Mouse (Mus musculus) CH12.LX (cell line): ENCODE results near the gene Mta2. TPM values are rescaled to one million over a fixed set of nuclear protein-coding genes. Genes with fewer than 3 reads are reported as not detected.

ENCODE experiments used
- DNase-seq: peaks from one replicate; pipeline ENCODE4 v3.0.0-alpha.2; 2013; ENCODE audit errors: extremely low read depth
- H3K27ac ChIP-seq: 2 replicates; pipeline ENCODE4 v1.5.1; 2012; ENCODE audit warnings: low read depth, mild to moderate bottlenecking, control low read depth, moderate library complexity; ENCODE audit not compliant: insufficient read depth
- H3K27me3 ChIP-seq: replicated peaks from 2 replicates; pipeline ENCODE3; 2012; ENCODE audit warnings: inconsistent platforms
- H3K36me3 ChIP-seq, 2 experiments: replicated peaks in 1 of 2; 2 replicates each; pipeline versions ENCODE3 to v1.6.1; 2012; ENCODE audit warnings: inconsistent platforms in 1 of 2, low read length in 1 of 2, mild to moderate bottlenecking in 1 of 2, mixed read lengths in 1 of 2, moderate library complexity in 1 of 2; ENCODE audit not compliant: control insufficient read depth in 1 of 2, insufficient read depth in 1 of 2
- H3K4me1 ChIP-seq, 2 experiments: 2 replicates each; pipeline ENCODE4 v1.6.1; 2012; ENCODE audit warnings: inconsistent platforms in 1 of 2, moderate library complexity in 1 of 2; ENCODE audit not compliant: insufficient read depth in 2 of 2, control insufficient read depth in 1 of 2
- H3K4me2 ChIP-seq: 2 replicates; pipeline ENCODE4 v1.6.1; 2012; ENCODE audit warnings: low read depth, mild to moderate bottlenecking, control low read depth; ENCODE audit not compliant: poor library complexity, insufficient read depth, severe bottlenecking
- H3K4me3 ChIP-seq, 3 experiments: fragments of 150-350 bp in 1 of 3; sonication (generic) in 1 of 3; replicated peaks in 1 of 3; 2 replicates each; pipeline versions ENCODE3 to v1.5.1; 2011 to 2012; ENCODE audit warnings: low read depth in 2 of 3, low read length in 2 of 3, mild to moderate bottlenecking in 2 of 3, moderate library complexity in 2 of 3, control low read depth in 1 of 3, improper control_type of control experiment in 1 of 3, inconsistent platforms in 1 of 3, mixed read lengths in 1 of 3; ENCODE audit not compliant: poor library complexity in 1 of 3
- H3K79me2 ChIP-seq: replicated peaks from 2 replicates; pipeline ENCODE4 v1.6.1; 2012; ENCODE audit warnings: mild to moderate bottlenecking, moderate library complexity; ENCODE audit not compliant: control insufficient read depth, poor library complexity, insufficient read depth, severe bottlenecking; ENCODE audit errors: extremely low read depth
- H3K9ac ChIP-seq: 2 replicates; pipeline ENCODE4 v1.6.1; 2012; ENCODE audit warnings: low read depth, mild to moderate bottlenecking, control low read depth, moderate library complexity; ENCODE audit not compliant: insufficient read depth
- H3K9me3 ChIP-seq: replicated peaks from 2 replicates; pipeline ENCODE3; 2012; ENCODE audit warnings: low read length, inconsistent platforms, mixed read lengths
- BHLHE40 ChIP-seq: IDR thresholded peaks from 2 replicates; pipeline ENCODE4 v1.6.1; 2011; ENCODE audit warnings: mild to moderate bottlenecking, low read depth, low read length, improper control_type of control experiment
- CHD1 ChIP-seq: IDR thresholded peaks from 2 replicates; pipeline ENCODE4 v1.6.1; 2012; ENCODE audit warnings: low read depth, low read length, improper control_type of control experiment, inconsistent platforms
- CHD2 ChIP-seq: IDR thresholded peaks from 2 replicates; pipeline ENCODE4 v1.6.1; 2011; ENCODE audit warnings: low read length, improper control_type of control experiment
- ELF1 ChIP-seq: IDR thresholded peaks from 2 replicates; pipeline ENCODE4 v1.6.1; 2014; ENCODE audit warnings: low read depth, mild to moderate bottlenecking, inconsistent platforms, low read length, improper control_type of control experiment
- ETS1 ChIP-seq: conservative IDR thresholded peaks from 2 replicates; pipeline ENCODE4 v1.6.1; 2012; ENCODE audit warnings: low read depth, mild to moderate bottlenecking, inconsistent platforms, low read length, improper control_type of control experiment, moderate library complexity
- HCFC1 ChIP-seq: IDR thresholded peaks from 2 replicates; pipeline ENCODE4 v1.6.1; 2012; ENCODE audit warnings: low read depth, mild to moderate bottlenecking, inconsistent platforms, low read length, improper control_type of control experiment
- IRF4 ChIP-seq: IDR thresholded peaks from 2 replicates; pipeline ENCODE4 v1.6.1; 2014; ENCODE audit warnings: low read depth, mild to moderate bottlenecking, inconsistent platforms, low read length, improper control_type of control experiment
- JUN ChIP-seq: IDR thresholded peaks from 2 replicates; pipeline ENCODE4 v1.6.1; 2011; ENCODE audit warnings: low read depth, mild to moderate bottlenecking, low read length, improper control_type of control experiment, moderate library complexity; ENCODE audit not compliant: insufficient read depth
- MAX ChIP-seq: IDR thresholded peaks from 2 replicates; pipeline ENCODE4 v1.6.1; 2011; ENCODE audit warnings: low read length, improper control_type of control experiment
- MXI1 ChIP-seq: IDR thresholded peaks from 2 replicates; pipeline ENCODE4 v1.6.1; 2011; ENCODE audit warnings: mild to moderate bottlenecking, low read depth, low read length, improper control_type of control experiment
- MYC ChIP-seq: IDR thresholded peaks from 2 replicates; pipeline ENCODE4 v1.6.1; 2011; ENCODE audit warnings: low read depth, mild to moderate bottlenecking, improper control_type of control experiment, low read length
- PAX5 ChIP-seq: IDR thresholded peaks from 2 replicates; pipeline ENCODE4 v1.6.1; 2012; ENCODE audit warnings: low read length, inconsistent platforms, mixed read lengths
- SIN3A ChIP-seq: IDR thresholded peaks from 2 replicates; pipeline ENCODE4 v1.6.1; 2012; ENCODE audit warnings: low read length, improper control_type of control experiment, inconsistent platforms
- SMC3 ChIP-seq: IDR thresholded peaks from 2 replicates; pipeline ENCODE4 v1.6.1; 2011; ENCODE audit warnings: low read depth, low read length, improper control_type of control experiment
- TCF12 ChIP-seq: IDR thresholded peaks from 2 replicates; pipeline ENCODE4 v1.6.1; 2014; ENCODE audit warnings: low read depth, mild to moderate bottlenecking, inconsistent platforms, low read length, improper control_type of control experiment
- UBTF ChIP-seq: IDR thresholded peaks from 2 replicates; pipeline ENCODE4 v1.6.1; 2012; ENCODE audit warnings: low read depth, mild to moderate bottlenecking, inconsistent platforms, low read length, improper control_type of control experiment, moderate library complexity
- USF2 ChIP-seq: conservative IDR thresholded peaks from 2 replicates; pipeline ENCODE4 v1.6.1; 2011; ENCODE audit warnings: low read depth, low read length, improper control_type of control experiment
- ZC3H11A ChIP-seq: IDR thresholded peaks from 2 replicates; pipeline ENCODE4 v1.6.1; 2012; ENCODE audit warnings: low read depth, mild to moderate bottlenecking, inconsistent platforms, low read length, improper control_type of control experiment
- ZMIZ1 ChIP-seq: IDR thresholded peaks from 2 replicates; pipeline ENCODE4 v1.6.1; 2012; ENCODE audit warnings: low read depth, mild to moderate bottlenecking, inconsistent platforms, low read length, improper control_type of control experiment
- ZNF384 ChIP-seq: IDR thresholded peaks from 2 replicates; pipeline ENCODE4 v1.6.1; 2012; ENCODE audit warnings: low read depth, low read length, improper control_type of control experiment, inconsistent platforms
- dilution Hi-C: fragments of 300-500 bp; cut with MboI; formaldehyde crosslinking; loops from 2 replicates; pipeline ENCODE4 v1.14.3; 2020; ENCODE audit warnings: low sequenced_read_pairs; ENCODE audit not compliant: extremely low pct_unique_long_range_greater_than_20kb, extremely low pct_ligation_motif_present
- in situ Hi-C: fragments of 300-500 bp; cut with MboI; formaldehyde crosslinking; loops from 3 replicates; pipeline ENCODE4 v1.14.3; 2019; ENCODE audit warnings: low sequenced_read_pairs, low pct_ligation_motif_present, low pct_unique_long_range_greater_than_20kb, mixed read lengths
- polyA plus RNA-seq: library from polyadenylated mRNA; unstranded; fragments of >175 nt; gene quantifications from 2 replicates; pipeline ENCODE4 v1.2.1, GENCODE M21; 2012; ENCODE audit warnings: low read depth; ENCODE audit not compliant: insufficient read length
- total RNA-seq, 2 experiments: library from RNA; depleted of rRNA; stranded (reverse); fragments of 300-350 nt in 1 of 2; fragments of >200 nt in 1 of 2; gene quantifications; 2 replicates each; pipeline ENCODE4 v1.2.3; 2012 to 2014

Gene Mta2
- total and polyA plus RNA-seq, 3 experiments: 115 to 162 (median 131) TPM

DNA sequence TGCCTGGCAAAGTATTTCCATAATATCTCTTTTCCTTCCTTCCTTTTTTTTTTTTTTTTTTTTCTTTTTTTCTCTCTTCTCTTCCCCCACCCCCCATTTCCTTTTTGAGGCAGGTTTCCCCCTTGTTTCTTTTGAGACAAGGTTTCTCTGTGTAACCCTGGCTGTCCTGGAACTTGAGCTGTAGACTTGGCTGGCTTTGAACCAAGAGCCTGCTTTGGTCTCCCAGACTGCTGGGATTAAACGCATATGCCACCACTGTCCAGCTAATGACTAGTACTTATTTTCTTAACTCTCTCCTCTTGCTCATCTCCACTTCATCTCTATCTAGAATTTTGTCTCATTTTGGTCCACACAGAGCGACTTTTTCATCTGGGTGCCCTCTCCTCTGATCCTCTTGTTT is 1.4 kb downstream of the Mta2 start:
- TF ChIP-seq ZNF384 (0 out of 2 replicates have a peak, but pooled peaks have one; percentile 8), IRF4 (no peak)
- TF ChIP-seq, all 38 proteins: peak for 1
- H3K4me3 ChIP-seq: peak overlapping the region; percentile 75 to 95 (median 91)
- DNase-seq: no peak
- peaks cover 16 to 48% of the 10 kb centered on the region in 2 experiments for H3K4me1 ChIP-seq
- no peaks in the 10 kb centered on the region for H3K9me3 ChIP-seq
- H3K9ac ChIP-seq: peak overlapping the region; percentile 97
- peaks cover 60 to 76% of the 10 kb centered on the region in 2 experiments for H3K36me3 ChIP-seq
- dilution Hi-C loops: no loop called here
- H3K27me3 ChIP-seq: no peaks in the 10 kb centered on the region
- in situ Hi-C loops: no loop called here
- H3K79me2 ChIP-seq: peaks cover 42% of the 10 kb centered on the region
- peak overlapping the region; percentile 91 for H3K4me2 ChIP-seq
- no peak overlapping the region for H3K27ac ChIP-seq

DNA sequence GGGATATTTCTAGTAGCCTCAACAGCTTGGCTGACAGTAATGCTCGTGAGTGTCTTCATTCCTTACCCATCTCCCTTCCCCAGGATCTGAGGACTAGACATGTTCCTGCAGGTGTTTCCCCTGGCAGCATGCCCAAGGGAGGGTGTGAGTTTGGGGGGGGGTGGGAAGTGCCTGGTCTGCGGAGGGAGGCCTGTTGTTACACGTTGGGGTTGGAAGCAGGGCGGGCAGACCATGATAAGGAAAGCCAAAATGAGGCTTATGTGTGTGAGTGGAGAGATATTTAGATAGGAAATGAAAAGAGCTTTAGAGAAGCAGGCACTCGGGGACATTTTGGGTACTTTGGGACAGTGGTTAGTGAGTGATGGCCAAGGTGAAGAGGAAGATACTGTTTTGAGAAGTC is 2.4 kb downstream of the Mta2 start:
- no peak overlapping the region for H3K27ac ChIP-seq
- DNase-seq: no peak
- no peaks in the 10 kb centered on the region for H3K9me3 ChIP-seq
- H3K4me3 ChIP-seq: peak overlapping the region in 2 of 3 experiments; percentile 17 to 23
- H3K36me3 ChIP-seq: peaks cover 61 to 76% of the 10 kb centered on the region in 2 experiments
- TF ChIP-seq TCF12: 0 out of 2 replicates have a peak, but pooled peaks have one; percentile 4
- TF ChIP-seq PAX5: no peak
- H3K4me1 ChIP-seq: peaks cover 16 to 40% of the 10 kb centered on the region in 2 experiments
- H3K27me3 ChIP-seq: no peaks in the 10 kb centered on the region
- H3K4me2 ChIP-seq: peak overlapping the region; percentile 91
- in situ Hi-C loops: no loop called here
- H3K79me2 ChIP-seq: peaks cover 42% of the 10 kb centered on the region
- dilution Hi-C loops: no loop called here
- peak overlapping the region; percentile 97 for H3K9ac ChIP-seq

DNA sequence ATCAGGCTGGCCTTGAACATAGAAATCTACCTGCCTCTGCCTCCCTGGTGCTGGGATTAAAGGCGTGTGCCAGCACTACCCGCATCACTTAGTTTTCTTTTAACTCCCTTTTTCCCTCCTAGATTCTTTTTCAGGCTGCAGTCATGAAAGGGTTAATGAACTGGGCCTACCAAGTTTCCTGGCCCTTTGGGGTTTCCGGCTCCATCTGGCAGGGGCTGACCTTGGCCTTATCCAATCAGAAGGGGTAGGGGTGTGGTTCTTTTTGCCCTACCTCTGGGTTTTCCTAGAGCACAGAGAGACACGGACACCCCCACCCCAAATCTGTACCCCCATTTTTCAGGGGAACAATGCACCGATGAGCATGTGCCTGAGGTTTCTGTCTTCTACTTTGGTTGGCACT is 3.1 kb downstream of the Mta2 start:
- Histone ChIP-seq H3K9me3 (no peaks in the 10 kb centered on the region), H3K27ac (no peak overlapping the region), H3K9ac (peak overlapping the region; percentile 21; the same call in 1 of the 2 replicates), H3K4me1 (peaks cover 16 to 38% of the 10 kb centered on the region in 2 experiments), H3K4me3 (no peak overlapping the region), H3K27me3 (no peaks in the 10 kb centered on the region), H3K36me3 (peaks cover 61 to 75% of the 10 kb centered on the region in 2 experiments), H3K79me2 (peaks cover 42% of the 10 kb centered on the region), H3K4me2 (peak overlapping the region; percentile 41; the same call in 1 of the 2 replicates)
- peak; percentile 65 for DNase-seq
- in situ Hi-C loops: no loop called here
- dilution Hi-C loops: no loop called here
- TF ChIP-seq MAX: no peak
- TF ChIP-seq ZC3H11A: no peak
- TF ChIP-seq JUN: no peak
- TF ChIP-seq MXI1: peak; percentile 37
- TF ChIP-seq USF2: no peak
- TF ChIP-seq HCFC1: peak; percentile 47; the same call in 1 of the 2 replicates
- peak; percentile 61; the same call in 1 of the 2 replicates for TF ChIP-seq SIN3A
- 0 out of 2 replicates have a peak, but pooled peaks have one; percentile 50 for TF ChIP-seq CHD1
- TF ChIP-seq UBTF: no peak
- no peak for TF ChIP-seq TCF12
- TF ChIP-seq ELF1: peak; percentile 41
- no peak for TF ChIP-seq ZMIZ1
- TF ChIP-seq ETS1: no peak
- TF ChIP-seq CHD2: no peak
- no peak for TF ChIP-seq SMC3
- TF ChIP-seq BHLHE40: no peak
- no peak for TF ChIP-seq PAX5
- no peak for TF ChIP-seq MYC
